Mouse (Mus musculus): Measurements from ENCODE around the gene Atad1. TPM values are rescaled to one million over a fixed set of nuclear protein-coding genes. Genes with fewer than 3 reads are reported as not detected.
"Not testable (repeated sequence)": the region's sequence is repeated elsewhere in the genome, so short reads cannot be mapped to it uniquely, and the experiment has no call there.

The Atad1 gene
- 100 to 1,000 TPM in 1 of 2 experiments, 10 to 100 TPM in 1; 96.8 to 101 TPM for total RNA-seq (2021)

GRCm38 (mm10) chr19:32739686-32740085 is at the start of gene Atad1:
Atad1 (minus strand) TSS chr19:32739786.
- no peak for DNase-seq

- not testable (repeated sequence) for DNase-seq
Observed at GRCm38 (mm10) chr19:32788016-32788415, 48.4 kb upstream of the Atad1 start.

GRCm38 (mm10) chr19:32787388-32787787 is 47.8 kb upstream of the Atad1 start:
- DNase-seq: not testable (repeated sequence)

GRCm38 (mm10) chr19:32781305-32782071 is 41.9 kb upstream of the Atad1 start:
- DNase-seq: no peak

GRCm38 (mm10) chr19:32779131-32779530 is 39.5 kb upstream of the Atad1 start:
- DNase-seq: no peak

GRCm38 (mm10) chr19:32778411-32778810 is 38.8 kb upstream of the Atad1 start:
- DNase-seq: no peak

- DNase-seq: no peak
Observed at GRCm38 (mm10) chr19:32762493-32762892, 22.9 kb upstream of the Atad1 start.

- no peak for DNase-seq
Observed at GRCm38 (mm10) chr19:32761162-32761561, 21.6 kb upstream of the Atad1 start.

GRCm38 (mm10) chr19:32760499-32760898 is 20.9 kb upstream of the Atad1 start:
- no peak for DNase-seq

- no peak for DNase-seq
Observed at GRCm38 (mm10) chr19:32759357-32760024, 19.9 kb upstream of the Atad1 start.

GRCm38 (mm10) chr19:32758793-32759161 is 19.2 kb upstream of the Atad1 start:
- no peak for DNase-seq

- DNase-seq: peak in 1 of 2 experiments; percentile 52
Observed at GRCm38 (mm10) chr19:32757831-32758792, 18.5 kb upstream of the Atad1 start.

- peak; percentile 98 to 100 for DNase-seq
Observed at GRCm38 (mm10) chr19:32756900-32757725, 17.5 kb upstream of the Atad1 start, which contains the start of gene Pten. Pten (plus strand) TSS chr19:32757497.

GRCm38 (mm10) chr19:32756636-32756899 is 17.0 kb upstream of the Atad1 start:
- DNase-seq: no peak

- DNase-seq: peak; percentile 97
Observed at GRCm38 (mm10) chr19:32755792-32756635, 16.4 kb upstream of the Atad1 start.

- DNase-seq: no peak
Observed at GRCm38 (mm10) chr19:32755104-32755791, 15.7 kb upstream of the Atad1 start.

- DNase-seq: no peak
Observed at GRCm38 (mm10) chr19:32754188-32755000, 14.8 kb upstream of the Atad1 start.

GRCm38 (mm10) chr19:32753386-32753785 is 13.8 kb upstream of the Atad1 start:
- no peak for DNase-seq

GRCm38 (mm10) chr19:32752357-32752756 is 12.8 kb upstream of the Atad1 start:
- DNase-seq: no peak
